Mouse (Mus musculus) liver, postnatal 0 days (tissue): Measurements from ENCODE around the gene Tulp3.

Experiments used
- CTCF ChIP-seq: sonication (generic); IDR thresholded peaks from 2 replicates; pipeline ENCODE4 v1.5.1; 2016; ENCODE audit warnings: antibody characterized with exemption, low read depth
- EP300 ChIP-seq: IDR thresholded peaks from 2 replicates; pipeline ENCODE4 v1.6.1; 2016; ENCODE audit warnings: antibody characterized with exemption, low read depth, mild to moderate bottlenecking

- TF ChIP-seq CTCF (no peak), EP300 (no peak)
Measured at GRCm38 (mm10) chr6:128364721-128365120, 9.1 kb upstream of the Tulp3 start.
